Mouse (Mus musculus): ENCODE measurements at regions not wholly inside any gene's neighbourhood (a gene's known extent, or its start where the extent isn't known, plus 50 kb on each side); places are given as distances from the start of the nearest gene placed in this dataset.

GRCm38 (mm10) chr6:50769101-50769500 lies 114.9 kb upstream of the Npvf start:
- TF ChIP-seq POLR2A (IDR thresholded peaks at IDR 0.05; ENCODE audit: low read depth, low read length) (no peak), CTCF (IDR thresholded peaks at IDR 0.05; ENCODE audit: extremely low read depth, insufficient read depth, insufficient read length, insufficient replicate concordance) (no peak)
